Mouse (Mus musculus) brown adipose tissue, adult 24 weeks (tissue): ENCODE measurements around the gene Slc12a3. TPM values are rescaled to one million over a fixed set of nuclear protein-coding genes. Genes with fewer than 3 reads are reported as not detected.
"Not testable (repeated sequence)": the region's sequence is repeated elsewhere in the genome, so short reads cannot be mapped to it uniquely, and the experiment has no call there.

ENCODE experiments used
- H3K27ac ChIP-seq: fragments of 200-500 bp; replicated peaks from 2 replicates; pipeline ENCODE4 v1.5.1; 2012; ENCODE audit warnings: low read depth, mild to moderate bottlenecking, low read length
- H3K4me1 ChIP-seq: fragments of 200-500 bp; 2 replicates; pipeline ENCODE4 v1.6.1; 2012; ENCODE audit warnings: low read length, mixed read lengths; ENCODE audit not compliant: control insufficient read depth, insufficient read depth, insufficient read length
- H3K4me3 ChIP-seq: fragments of 200-500 bp; 2 replicates; pipeline ENCODE4 v1.5.1; 2012; ENCODE audit warnings: low read depth, mild to moderate bottlenecking, low read length, moderate library complexity; ENCODE audit not compliant: insufficient read depth
- polyA plus RNA-seq: library from polyadenylated mRNA; stranded (reverse); fragments of >200 nt; gene quantifications from 2 replicates; pipeline ENCODE4 v1.2.4, GENCODE M21; 2012; ENCODE audit not compliant: missing spikeins, insufficient read depth, insufficient read length

Gene Slc12a3
- polyA plus RNA-seq, 1 experiment = not detected

DNA sequence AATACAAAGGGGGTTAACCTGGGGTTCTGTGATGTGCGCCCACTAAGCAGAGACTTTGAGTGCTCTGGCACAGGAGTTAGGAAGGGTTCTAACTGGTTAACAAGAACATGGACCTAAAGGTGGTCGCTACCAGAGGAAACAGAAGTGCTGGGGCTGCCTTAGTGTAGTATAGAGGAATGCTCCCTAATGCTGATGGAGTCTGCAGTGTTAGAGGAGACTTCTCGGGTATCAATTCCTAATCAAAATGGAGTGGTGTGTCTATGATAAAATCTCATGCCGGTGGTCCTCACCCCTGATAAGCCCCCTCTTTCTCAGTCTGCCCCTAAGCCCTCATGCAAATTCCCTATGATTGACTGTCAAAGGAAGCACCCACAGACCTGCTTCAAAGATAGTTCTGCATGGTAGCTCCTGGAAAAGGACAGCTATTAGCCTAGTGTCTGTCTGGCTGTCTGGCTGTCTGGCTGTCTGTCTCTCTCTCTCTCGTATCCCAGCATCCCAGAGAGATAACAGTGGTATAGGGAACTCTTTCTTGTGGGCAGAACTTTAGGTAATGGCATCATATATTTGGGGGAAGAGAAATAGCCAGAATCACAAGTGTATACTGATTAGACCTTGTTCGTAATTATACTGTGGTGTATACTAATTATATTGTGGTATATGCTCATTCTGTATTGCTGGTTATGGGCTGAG is 67.0 kb downstream of the Slc12a3 start:
- Histone ChIP-seq H3K27ac (no peak overlapping the region), H3K4me1 (no peaks in the 10 kb centered on the region), H3K4me3 (no peak overlapping the region)

DNA sequence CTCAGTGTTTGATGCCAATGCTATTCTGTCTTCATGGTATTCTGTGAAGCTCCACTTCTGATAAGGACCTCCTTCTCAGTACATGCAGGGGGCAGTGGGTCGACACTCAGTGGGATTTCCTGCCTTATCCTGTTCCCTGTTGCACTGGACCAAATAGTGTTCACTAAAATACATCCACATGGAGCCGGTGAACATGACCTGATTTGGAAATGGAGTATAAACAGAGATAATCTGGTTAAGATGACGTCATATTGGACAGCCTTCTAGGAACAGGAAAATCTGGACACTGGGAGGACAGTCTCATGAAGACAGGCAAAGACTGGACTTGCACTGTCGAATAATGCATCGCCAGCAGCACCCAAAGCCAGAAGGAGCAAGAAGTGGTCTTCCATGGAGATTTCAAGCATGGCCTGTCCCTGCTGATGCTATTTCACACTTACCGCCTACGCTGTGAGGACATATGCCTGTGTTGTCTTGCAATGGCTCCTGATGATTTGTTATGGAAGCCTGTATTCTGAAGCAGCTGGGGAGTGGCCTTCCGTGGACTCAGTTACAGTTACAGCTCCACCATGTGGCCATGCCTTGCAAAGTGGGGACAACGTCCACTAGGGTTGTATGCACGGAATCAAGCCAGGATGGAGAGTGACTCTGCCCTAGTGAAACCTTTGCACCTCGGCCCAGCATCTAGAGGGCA is 68.1 kb downstream of the Slc12a3 start:
- Histone ChIP-seq H3K4me3 (no peak overlapping the region), H3K4me1 (no peaks in the 10 kb centered on the region), H3K27ac (no peak overlapping the region)

DNA sequence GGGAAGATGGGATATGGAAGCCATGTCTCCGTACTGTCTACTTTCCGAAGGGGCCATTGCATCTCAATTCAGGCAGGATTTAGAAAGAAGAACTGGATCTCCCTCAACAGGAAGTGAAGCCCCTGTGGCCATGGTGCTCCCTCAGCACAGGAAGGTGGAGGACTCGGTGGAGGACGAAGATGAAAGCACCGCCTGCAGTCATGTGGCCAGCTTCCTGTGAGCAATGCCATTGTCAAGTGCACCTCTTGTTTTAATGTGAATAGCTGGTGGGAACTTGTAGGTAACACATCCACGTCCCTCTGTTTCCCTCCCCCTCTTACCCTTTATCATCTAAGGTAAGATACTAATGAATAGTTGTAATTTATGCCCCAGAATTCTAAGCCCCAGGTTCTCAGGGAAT is 69.6 kb downstream of the Slc12a3 start:
- Histone ChIP-seq H3K4me1 (no peaks in the 10 kb centered on the region), H3K4me3 (no peak overlapping the region), H3K27ac (no peak overlapping the region)

DNA sequence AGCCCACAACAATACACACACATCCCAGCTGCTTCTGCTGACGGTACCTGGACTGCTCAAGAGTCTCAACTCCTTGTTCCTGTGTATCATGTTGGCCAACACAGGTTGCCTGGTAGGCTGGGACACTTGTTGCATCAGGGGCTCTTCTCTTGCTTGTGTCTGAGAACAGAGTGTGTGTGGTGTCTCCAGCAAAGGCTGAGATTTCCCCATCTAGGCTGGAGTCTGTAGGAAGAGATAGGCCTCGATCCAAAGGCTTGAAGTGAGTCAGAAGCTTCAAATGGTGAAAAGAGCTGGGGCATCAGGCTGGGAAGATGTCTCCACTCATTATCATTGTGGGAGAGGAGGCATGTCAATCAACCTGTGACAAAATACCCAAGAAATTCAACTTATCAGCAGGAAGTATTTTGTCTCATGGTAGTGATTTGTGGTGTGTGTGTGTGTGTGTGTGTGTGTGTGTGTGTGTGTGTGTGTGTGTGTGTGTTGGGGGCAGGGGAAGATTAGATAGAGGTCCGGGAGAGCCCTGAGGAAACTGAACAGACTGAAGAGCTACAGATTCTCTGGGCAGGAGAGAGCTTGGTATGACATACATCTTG is 70.5 kb downstream of the Slc12a3 start:
- no peak overlapping the region for H3K4me3 ChIP-seq
- H3K4me1 ChIP-seq = no peaks in the 10 kb centered on the region
- H3K27ac ChIP-seq = no peak overlapping the region

DNA sequence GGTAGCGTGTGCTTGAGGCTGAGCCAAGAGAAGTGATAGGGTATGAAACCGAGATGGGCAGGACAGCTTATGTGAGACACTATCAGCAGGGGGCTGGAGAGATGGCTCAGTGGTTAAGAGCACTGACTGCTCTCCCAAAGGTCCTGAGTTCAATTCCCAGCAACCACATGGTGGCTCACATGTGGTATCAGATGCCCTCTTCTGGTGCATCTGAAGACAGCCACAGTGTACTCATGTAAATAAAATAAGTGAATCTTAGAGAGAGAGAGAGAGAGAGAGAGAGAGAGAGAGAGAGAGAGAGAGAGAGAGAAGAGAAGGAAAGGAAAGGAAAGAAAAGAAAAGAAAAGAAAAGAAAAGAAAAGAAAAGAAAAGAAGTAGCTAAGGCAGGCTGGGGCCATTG is 71.0 kb downstream of the Slc12a3 start:
- H3K4me3 ChIP-seq, H3K4me1 ChIP-seq, H3K27ac ChIP-seq: not testable (repeated sequence)

DNA sequence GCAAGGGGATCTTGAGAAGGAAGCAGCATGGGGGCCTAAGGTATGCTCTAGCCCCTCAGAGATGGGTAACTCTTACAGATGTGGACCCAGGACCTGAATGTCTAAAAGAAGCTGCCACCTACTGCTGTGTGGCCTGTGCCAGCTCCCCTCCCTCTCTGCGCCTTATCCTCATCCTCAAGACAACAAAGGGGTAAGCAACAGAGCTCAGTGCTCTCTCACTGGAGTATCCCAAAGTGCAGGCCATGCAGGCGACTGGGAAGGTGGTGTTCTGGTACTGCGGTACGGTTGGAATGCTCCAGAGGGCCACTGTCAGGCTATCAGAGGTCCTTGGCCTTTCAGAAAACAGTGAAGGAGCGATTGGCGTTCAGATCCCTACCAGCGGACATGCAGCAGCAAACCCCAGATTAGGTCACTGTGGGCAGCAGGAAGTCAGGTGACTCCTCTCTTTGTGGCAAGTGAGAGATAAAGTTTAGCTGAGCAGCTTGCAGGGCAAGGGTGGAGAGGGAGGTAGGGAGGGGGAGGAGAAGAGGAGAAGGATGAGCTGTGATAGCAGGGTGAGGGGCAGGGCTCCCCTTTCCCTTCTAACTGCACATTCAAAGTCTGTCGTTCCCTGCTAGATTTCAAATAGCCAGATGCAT is 79.6 kb downstream of the Slc12a3 start:
- no peak overlapping the region for H3K4me3 ChIP-seq
- H3K27ac ChIP-seq = no peak overlapping the region
- H3K4me1 ChIP-seq = no peaks in the 10 kb centered on the region

DNA sequence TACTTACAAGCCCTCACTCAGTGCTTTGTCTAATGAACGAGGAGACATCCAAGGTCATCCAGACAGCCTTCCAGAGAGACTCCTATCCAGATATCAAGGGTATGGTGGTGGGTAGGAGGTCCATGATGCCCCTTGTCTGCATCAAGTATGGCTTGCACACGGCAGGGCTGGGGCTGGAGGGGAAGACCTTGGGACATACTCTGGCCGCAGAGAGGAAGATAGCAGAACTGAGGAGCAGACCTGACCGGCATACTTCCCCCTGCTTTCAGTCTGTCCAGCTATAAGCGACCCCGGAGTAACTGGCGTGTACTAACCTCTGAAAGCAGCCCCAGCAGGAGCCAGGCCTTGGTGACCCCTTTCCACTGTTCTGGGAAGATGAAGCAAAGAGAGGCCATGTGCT is 80.5 kb downstream of the Slc12a3 start:
- H3K4me3 ChIP-seq = no peak overlapping the region
- no peak overlapping the region for H3K27ac ChIP-seq
- H3K4me1 ChIP-seq = no peaks in the 10 kb centered on the region

DNA sequence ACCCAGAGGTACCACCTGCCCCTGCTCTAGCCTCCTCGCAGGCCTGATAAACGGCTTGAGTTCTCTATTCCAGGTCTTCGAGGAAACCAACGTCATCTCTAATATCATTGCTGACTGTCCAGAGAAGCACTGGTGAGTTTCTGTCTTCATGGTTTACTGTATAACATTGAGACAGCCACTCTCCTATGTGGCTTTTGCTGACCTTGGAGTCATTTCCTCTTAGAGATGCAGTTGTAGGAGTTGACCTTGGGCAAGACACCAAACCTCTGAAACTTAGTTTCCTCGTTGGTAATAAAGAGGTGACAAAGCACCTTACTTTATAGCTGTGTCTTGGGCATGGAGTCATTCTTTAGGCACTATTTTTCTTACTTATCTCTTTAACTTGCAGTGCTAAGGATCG is 83.5 kb downstream of the Slc12a3 start:
- H3K4me1 ChIP-seq = no peaks in the 10 kb centered on the region
- no peak overlapping the region for H3K27ac ChIP-seq

DNA sequence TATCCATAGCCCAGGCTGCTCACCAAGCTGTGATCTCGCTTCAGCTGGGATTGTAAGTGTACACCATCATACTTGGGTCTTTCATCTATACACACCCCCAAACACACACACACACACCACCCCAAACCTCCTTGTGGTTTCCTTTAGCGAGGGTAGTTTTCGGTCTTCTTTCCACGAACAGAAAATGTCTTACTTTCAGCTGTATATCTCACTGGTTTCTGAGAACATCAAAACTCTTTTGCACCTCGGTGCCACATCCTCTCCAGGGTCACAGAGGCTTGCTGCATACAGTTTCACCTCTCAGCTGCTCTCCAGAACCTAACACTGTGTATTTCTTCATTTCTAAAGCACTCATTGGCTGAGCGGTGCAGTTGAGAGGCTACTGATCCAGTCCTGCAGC is 84.5 kb downstream of the Slc12a3 start:
- H3K4me1 ChIP-seq = no peaks in the 10 kb centered on the region

More for the DNA sequence above, 83.5 kb downstream of the Slc12a3 start:
- no peak overlapping the region for H3K4me3 ChIP-seq

DNA sequence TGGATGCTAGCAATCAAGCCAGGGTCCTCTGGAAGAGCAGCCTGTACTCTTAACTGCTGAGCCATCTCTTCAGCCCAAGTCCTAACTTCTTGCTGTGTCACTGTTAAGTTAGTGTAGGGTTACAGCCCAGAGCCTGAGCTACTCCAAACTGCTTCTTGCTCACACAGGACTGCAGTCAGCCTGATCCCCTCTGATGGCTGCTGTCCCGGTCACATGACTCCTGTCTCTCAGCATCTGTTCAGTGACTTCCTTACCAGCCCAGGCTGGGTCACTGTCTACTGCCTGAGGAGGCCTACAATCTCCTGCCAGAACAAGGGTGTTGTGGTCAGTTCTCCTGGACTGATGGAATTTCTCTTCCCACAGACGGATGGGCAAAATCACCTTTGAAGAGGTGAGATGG is 86.2 kb downstream of the Slc12a3 start:
- no peak overlapping the region for H3K27ac ChIP-seq
- H3K4me1 ChIP-seq = no peaks in the 10 kb centered on the region
- no peak overlapping the region for H3K4me3 ChIP-seq

More for the DNA sequence above, 84.5 kb downstream of the Slc12a3 start:
- no peak overlapping the region for H3K4me3 ChIP-seq
- H3K27ac ChIP-seq = no peak overlapping the region

Other genes starting within 250 kb of the Slc12a3 start
- 8.3 and 10.9 TPM in 2 replicates for gene Bbs2, start 230.3 kb upstream of the Slc12a3 start, polyA plus RNA-seq
- not detected in 2 replicates for gene Mt4, start 192.0 kb upstream of the Slc12a3 start, polyA plus RNA-seq
- not detected in 2 replicates for gene Mt3, start 176.6 kb upstream of the Slc12a3 start, polyA plus RNA-seq
- gene Mt2, start 156.5 kb upstream of the Slc12a3 start, polyA plus RNA-seq = 62.4 and 160 TPM in 2 replicates
- gene Mt1, start 150.1 kb upstream of the Slc12a3 start, polyA plus RNA-seq = 526 and 987 TPM in 2 replicates
- gene Nup93, start 114.6 kb upstream of the Slc12a3 start, polyA plus RNA-seq = 5.0 and 6.4 TPM in 2 replicates
- gene Herpud1, start 57.2 kb downstream of the Slc12a3 start, polyA plus RNA-seq = 54.7 and 91.5 TPM in 2 replicates
- 5.0 and 7.6 TPM in 2 replicates for gene Nlrc5, start 105.2 kb downstream of the Slc12a3 start, polyA plus RNA-seq
- 4.9 and 6.0 TPM in 2 replicates for gene Cpne2, start 203.8 kb downstream of the Slc12a3 start, polyA plus RNA-seq